Mouse (Mus musculus): Measurements from ENCODE around the gene Vars2. TPM values are rescaled to one million over a fixed set of nuclear protein-coding genes. Genes with fewer than 3 reads are reported as not detected.

The Vars2 gene
- total RNA-seq (2023) = 37.0 to 55.6 TPM (median 43.5 TPM) in 4 replicates

DNA sequence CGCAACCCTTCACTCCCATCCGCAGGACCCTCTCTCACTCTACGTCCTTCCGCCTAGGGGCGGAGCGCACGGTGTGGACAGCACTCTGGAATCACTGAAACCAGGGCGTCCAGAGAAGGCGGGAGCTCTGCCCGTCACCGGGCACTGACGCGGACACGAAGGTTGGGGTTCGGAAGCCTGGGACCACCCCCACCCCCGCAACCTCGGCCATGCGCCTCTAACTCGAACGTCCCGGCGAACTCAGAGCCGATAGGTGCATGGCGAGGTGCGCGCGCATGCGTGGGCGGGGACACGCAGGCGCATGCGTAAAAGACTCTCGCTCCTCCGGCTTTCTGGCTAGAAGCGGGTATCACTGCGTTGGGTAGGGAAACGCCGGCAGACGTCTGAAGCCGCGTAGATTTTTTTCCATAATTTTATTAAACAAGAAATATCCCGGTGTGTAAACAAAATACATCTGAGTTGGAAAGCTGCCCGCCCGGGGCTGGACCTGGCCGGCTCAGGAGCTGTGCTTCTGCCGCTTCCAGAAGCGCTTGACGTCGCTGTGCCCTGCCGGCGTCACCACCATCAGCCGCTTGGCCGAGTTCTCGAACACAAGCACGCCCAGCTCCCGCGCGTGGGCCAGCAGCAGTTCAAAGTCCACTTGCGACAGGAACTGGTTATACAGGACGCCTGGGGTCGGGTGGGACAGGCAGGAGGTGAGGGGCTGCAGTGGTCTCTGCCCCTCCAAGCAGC lies at the start of gene Vars2:
Gene Vars2, minus strand, starts transcription at position 259 of the 732 bp plus-strand sequence.

DNA sequence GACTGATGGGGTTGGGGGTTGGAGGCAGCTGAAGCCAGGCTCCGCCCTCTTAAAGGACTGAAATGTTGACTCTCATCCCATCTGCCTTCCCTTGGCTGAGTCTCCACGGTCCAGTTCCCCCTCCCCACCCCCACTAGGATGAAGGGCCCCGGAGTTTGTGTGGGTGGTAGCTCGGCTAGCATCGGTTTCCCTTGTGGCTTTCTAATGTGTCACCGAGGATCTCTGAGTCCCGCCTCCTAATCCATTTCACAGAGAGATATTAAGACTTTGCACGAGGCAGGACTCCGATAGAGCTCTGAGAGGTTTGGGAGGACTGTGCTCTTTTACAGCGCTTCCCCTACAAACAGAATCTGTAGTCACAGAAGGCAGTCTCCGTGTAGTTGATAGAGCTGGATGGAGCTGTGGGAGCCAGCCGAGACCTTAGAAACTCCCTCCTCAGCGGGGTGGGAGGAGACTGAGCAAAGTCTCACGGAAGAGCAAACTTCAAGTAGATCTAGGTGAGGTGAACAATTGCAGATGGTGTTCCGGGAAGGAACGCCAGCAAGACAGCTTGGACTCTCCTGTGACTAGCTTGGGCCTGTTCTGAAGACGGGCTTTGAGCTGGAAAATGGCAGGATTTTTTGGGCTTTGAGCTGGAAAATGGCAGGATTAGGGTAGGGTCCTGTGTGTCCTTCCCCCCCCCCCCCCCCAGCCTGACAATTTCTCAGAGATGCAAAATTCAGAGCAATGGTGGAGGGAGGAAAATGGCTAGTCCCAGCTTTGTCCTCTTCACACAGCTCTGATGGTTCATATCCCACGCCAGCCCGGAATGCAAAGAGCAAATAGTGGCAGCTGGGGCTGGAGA lies 37.5 kb upstream of the Vars2 start, which contains the start of gene Ddr1:
Gene Ddr1, minus strand, starts transcription at position 1 of the 844 bp plus-strand sequence.

DNA sequence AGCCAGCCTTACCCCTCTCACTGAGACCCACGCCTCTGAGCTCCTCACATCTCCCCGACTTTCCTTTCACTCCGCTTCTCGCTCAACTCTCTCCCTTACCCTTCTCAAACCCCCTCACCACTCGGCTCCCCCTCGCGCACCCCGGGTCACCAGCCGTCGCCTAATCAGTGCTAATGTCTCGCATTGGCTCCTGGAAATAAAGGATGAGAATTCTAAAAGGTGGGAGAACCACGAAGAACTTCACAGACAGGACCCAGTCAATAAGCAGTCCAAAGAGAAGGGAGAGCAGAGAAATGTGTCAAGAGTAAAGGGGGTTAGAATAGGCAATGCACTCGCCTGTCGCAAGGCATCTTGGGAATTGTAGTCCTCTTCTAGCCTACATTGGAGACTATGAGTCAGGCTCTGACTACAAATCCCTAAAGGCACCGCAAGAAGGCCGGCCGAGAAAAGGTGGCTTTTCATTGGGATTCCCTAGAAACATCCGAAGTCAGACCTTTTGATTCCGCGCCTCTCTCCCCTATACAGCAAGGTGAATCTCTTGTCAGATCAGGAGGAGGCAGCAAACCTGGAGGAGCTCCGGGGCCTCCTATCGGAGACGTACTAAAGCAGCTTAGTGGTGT lies 6.1 kb upstream of the Vars2 start, which contains the start of gene Gtf2h4:
Gene Gtf2h4, minus strand, starts transcription at position 324 of the 620 bp plus-strand sequence.

DNA sequence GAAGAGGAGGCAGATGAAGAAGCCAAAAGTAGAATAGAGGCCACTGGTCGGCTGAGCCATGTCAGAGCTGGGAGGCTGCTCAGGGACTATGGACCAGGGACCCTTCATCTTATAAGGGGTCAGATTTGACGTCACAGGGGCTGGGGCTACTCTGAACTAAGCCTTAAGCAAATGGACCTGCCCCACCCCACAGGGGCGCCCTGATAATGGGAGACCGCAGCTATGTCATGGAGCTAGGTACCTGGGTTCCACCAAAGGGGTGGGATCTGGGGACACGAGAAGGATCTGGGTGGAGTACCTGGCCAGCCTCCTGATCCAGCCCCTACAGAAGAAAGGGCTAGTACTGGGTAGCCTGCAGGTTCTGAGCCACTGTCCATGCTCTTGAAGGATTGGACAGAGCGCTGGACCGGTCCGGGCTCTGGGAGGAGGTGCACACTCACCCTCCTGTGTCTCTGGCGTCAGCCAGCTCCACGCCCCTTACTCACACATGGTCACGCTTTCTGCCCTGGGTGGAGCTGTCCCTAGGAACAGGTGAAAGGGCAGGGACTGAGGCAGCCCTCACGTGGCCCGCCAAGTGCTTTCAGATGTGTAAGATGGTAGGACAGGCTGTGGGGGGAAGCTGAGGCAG lies 23.7 kb downstream of the Vars2 start, which contains the start of gene Mucl3:
Gene Mucl3, minus strand, starts transcription at position 87 of the 628 bp plus-strand sequence.

DNA sequence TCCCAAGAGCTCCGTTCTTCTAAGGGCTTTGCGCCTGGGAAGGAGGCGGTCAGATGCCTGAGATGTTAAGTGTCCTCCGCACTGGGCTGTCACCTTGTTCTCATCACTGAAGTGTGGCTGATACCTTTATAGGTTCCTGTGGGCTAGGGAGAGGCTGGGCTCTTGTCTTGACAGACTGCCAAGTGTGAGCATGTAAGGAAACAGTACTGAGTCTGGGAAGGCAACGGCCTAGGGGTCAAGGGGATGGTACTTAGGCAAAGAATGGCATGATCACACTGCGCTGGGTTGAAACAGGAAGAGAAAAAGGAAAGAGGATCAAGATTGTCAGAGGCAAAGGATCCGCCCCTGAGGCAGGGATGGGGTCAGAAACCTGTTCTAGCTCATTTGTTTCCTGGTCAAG lies 40.9 kb downstream of the Vars2 start, which contains the start of gene Gm9573:
Gene Gm9573, minus strand, starts transcription at position 101 of the 400 bp plus-strand sequence.

Other genes starting within 250 kb of the Vars2 start
- 268 to 326 TPM (median 293 TPM) in 4 replicates for gene H2-Q6, start 242.7 kb downstream of the Vars2 start, total RNA-seq (2023)
- 159 to 187 TPM (median 166 TPM) in 4 replicates for gene H2-Q7, start 228.4 kb downstream of the Vars2 start, total RNA-seq (2023)
- gene H2-Q10, start 197.5 kb downstream of the Vars2 start, total RNA-seq (2023) = 60.3 to 65.1 TPM (median 63.2 TPM) in 4 replicates
- gene Pou5f1, start 161.6 kb downstream of the Vars2 start, total RNA-seq (2023) = 0.81 to 0.86 TPM in 2 of 4 replicates, not detected in the others
- 4.2 to 5.3 TPM (median 5.0 TPM) in 4 replicates for gene Tcf19, start 150.8 kb downstream of the Vars2 start, total RNA-seq (2023)
- 10.7 to 13.1 TPM (median 12.1 TPM) in 4 replicates for gene Cchcr1, start 150.5 kb downstream of the Vars2 start, total RNA-seq (2023)
- gene Psors1c2, start 134.4 kb downstream of the Vars2 start, total RNA-seq (2023) = not detected in 4 replicates
- not detected in 4 replicates for gene Cdsn, start 115.5 kb downstream of the Vars2 start, total RNA-seq (2023)
- gene 2300002M23Rik, start 100.1 kb downstream of the Vars2 start, total RNA-seq (2023) = not detected in 4 replicates
- gene Sfta2, start 66.0 kb downstream of the Vars2 start, total RNA-seq (2023) = not detected in 4 replicates
- gene Gm9573, start 41.0 kb downstream of the Vars2 start, total RNA-seq (2023) = not detected in 4 replicates
- not detected in 4 replicates for gene Mucl3, start 23.9 kb downstream of the Vars2 start, total RNA-seq (2023)
- gene Gtf2h4, start 6.1 kb upstream of the Vars2 start, total RNA-seq (2023) = 15.9 to 21.1 TPM (median 19.1 TPM) in 4 replicates
- 0.16 to 0.39 TPM in 2 of 4 replicates, not detected in the others for gene Ddr1, start 37.0 kb upstream of the Vars2 start, total RNA-seq (2023)
- 0.52 to 1.1 TPM (median 1.0 TPM) in 3 of 4 replicates, not detected in the other for gene Ier3, start 154.1 kb upstream of the Vars2 start, total RNA-seq (2023)
- 18.3 to 24.9 TPM (median 22.1 TPM) in 4 replicates for gene Flot1, start 155.6 kb upstream of the Vars2 start, total RNA-seq (2023)
- gene Tubb5, start 170.7 kb upstream of the Vars2 start, total RNA-seq (2023) = 236 to 254 TPM (median 249 TPM) in 4 replicates
- 73.0 to 81.1 TPM (median 79.2 TPM) in 4 replicates for gene Mdc1, start 173.9 kb upstream of the Vars2 start, total RNA-seq (2023)
- gene Nrm, start 193.7 kb upstream of the Vars2 start, total RNA-seq (2023) = 85.5 to 100 TPM (median 88.6 TPM) in 4 replicates
- gene Ppp1r18, start 198.0 kb upstream of the Vars2 start, total RNA-seq (2023) = 217 to 232 TPM (median 222 TPM) in 4 replicates
- gene Dhx16, start 212.2 kb upstream of the Vars2 start, total RNA-seq (2023) = 104 to 117 TPM (median 107 TPM) in 4 replicates
- 17.2 to 24.2 TPM (median 21.6 TPM) in 4 replicates for gene 2310061I04Rik, start 229.8 kb upstream of the Vars2 start, total RNA-seq (2023)
- gene Atat1, start 242.5 kb upstream of the Vars2 start, total RNA-seq (2023) = 17.1 to 19.0 TPM (median 18.1 TPM) in 4 replicates
- 66.6 to 75.4 TPM (median 71.1 TPM) in 4 replicates for gene Mrps18b, start 248.8 kb upstream of the Vars2 start, total RNA-seq (2023)
- 169 to 183 TPM (median 172 TPM) in 4 replicates for gene Ppp1r10, start 248.8 kb upstream of the Vars2 start, total RNA-seq (2023)